Mouse (Mus musculus): ENCODE measurements at regions not wholly inside any gene's neighbourhood (a gene's known extent, or its start where the extent isn't known, plus 50 kb on each side); places are given as distances from the start of the nearest gene placed in this dataset.
"Not testable (repeated sequence)": the region's sequence is repeated elsewhere in the genome, so short reads cannot be mapped to it uniquely, and the experiment has no call there.

DNA sequence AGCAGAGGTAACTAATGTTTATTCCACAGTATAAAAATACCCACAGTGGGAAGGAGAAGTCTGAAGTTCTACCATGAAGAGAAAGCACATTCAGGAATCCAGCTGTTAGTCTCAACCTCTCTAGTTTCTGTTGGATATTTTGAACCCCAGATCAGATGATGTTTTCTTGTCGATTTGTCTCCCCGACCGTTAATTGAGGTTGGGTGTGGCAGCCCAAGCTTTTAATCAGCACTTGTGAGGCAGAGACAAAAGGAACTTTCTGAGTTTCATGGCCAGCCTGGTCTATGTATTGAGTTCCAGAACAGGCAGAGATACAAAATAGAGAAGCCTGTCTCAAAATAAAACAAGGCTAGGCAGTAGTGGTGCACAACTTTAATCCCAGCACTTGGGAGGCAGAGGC lies 129.5 kb downstream of the Tomm20 start:
- no peak for DNase-seq
- intact Hi-C loops (cut with DNase I): no loop called here

DNA sequence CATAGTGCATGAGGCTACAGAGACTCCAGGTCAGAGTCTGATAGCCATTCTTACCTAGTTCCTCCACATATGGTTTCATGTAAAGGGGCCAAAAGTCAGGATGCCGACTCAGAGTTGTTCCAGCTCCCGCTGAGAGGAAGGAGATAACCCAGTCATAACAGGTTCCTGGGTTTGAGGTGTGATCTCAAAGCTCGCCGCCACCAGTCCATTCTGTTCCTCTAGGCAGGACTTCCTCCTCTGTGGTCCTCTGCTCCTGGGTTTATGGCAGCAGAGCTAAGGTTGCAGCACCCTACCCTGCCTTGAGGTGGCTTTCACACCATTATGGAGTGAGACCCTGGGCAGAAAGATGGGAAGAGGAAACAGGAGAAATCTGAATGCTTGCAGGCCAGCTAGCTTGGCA lies 131.2 kb downstream of the Tomm20 start:
- intact Hi-C loops (cut with DNase I): no loop called here
- DNase-seq: no peak

DNA sequence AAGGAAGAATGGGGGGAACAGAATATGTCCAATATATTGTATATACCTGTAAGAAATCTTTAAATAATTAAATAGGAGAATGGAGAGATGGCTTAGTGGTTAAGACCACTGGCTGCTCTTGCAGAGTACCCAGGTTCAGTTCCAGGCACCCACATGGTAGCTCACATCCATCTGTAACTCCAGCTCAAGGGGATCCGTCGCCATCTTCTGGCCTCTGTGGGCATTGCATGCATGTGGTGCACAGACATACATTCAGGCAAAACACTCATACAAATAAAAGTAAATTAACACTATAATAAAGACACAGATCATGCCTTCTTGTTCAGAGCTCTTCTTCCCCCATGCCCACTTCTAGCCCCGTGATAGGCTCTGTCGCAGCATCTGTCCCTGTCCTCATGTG lies 132.0 kb downstream of the Tomm20 start:
- intact Hi-C loops (cut with DNase I): no loop called here
- no peak for DNase-seq

DNA sequence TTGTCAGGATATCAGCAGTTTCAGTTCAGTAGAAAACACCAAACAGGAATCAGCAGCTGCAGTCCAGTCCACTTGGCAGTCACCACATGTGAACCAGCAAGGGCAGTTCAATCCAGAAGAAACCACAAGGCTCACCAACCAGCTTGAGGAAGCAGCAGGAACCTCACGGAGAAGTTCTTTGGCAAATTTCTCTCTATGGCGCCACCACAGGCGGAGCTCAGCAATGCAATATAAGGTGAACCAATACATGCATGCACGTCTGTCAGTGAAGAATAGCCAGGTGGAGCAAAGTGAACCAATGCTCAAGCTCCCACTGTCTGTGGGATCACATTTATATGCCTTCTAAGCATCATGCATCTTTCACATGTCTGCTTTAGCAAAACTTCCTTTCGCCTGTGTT lies 132.9 kb downstream of the Tomm20 start:
- intact Hi-C loops (cut with DNase I): no loop called here
- DNase-seq: no peak

DNA sequence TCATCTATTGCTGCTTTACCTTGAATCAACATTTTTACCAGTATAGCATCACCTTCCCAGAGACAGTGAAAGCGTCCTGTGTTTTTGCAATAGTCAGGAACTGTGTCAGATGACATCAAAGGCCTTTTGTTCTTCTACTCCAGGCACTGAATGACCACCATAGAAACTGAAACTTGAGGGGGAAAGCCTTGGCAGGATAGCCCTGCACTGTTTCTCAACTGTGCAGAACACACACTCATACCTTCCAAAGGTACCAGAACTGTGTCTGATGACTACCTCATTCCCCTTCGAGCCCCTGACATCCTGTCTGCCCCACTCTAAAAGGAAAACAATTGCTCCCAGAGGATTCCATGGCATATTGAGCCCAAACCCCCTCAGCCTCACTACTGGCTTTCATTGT lies 134.3 kb downstream of the Tomm20 start:
- intact Hi-C loops (cut with DNase I); DNase-seq: not testable (repeated sequence)

DNA sequence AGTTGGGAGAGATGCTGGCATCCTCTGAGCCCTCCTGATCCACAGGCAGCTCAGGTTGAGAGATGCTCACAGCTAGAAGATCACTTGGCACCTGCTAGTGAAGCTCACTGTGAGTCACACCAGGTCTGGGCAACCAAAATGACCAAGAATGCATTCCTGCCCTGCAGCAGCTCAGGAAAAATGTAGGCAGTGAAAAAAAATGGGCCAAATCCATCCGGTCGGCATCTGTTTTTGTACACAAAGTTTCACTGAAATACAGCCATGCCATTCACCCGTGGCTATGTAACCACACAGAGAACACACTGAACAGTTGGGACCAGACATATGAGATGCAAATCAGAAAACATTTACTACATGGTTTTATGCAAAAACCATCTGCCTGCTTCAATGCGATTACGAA lies 135.1 kb downstream of the Tomm20 start:
- intact Hi-C loops (cut with DNase I): no loop called here
- DNase-seq: no peak

DNA sequence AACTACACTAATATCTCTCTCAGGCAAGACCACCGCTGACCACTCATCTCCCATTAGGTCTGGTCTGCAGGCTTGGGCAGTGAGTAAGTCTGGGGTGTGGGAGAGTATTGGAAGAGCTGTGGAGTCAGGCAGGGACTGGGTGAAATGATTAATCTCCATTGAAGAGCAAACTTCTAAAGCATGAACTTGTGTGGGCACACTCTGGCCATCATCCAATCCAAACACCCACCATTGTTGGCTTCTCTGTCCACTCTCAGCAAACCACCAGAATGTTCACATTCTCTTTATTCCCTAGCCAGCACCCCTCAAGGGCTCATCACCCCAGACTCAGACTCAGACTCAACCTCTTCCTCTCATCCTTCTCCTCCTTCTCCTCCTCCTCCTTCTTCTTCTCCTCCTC lies 136.3 kb downstream of the Tomm20 start:
- intact Hi-C loops (cut with DNase I): no loop called here
- no peak for DNase-seq

DNA sequence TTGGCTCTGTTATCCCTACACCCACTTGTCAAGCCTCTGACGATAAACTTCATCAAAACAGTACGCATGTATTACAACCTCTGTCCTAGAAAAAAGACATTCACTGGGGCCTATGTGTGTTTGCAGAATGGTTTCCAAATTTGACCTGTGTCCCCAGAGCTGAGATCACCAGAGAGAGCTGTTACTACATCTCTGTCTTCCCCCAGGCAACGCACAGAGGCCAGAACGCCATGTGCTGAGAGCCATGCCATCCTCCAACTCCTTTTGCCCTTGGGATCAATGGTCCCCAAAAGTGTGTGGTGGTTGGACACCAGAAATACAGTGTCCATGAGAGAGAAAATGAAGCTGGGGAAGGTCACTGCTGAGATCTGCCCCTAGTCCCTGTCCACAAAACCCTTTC lies 137.1 kb downstream of the Tomm20 start:
- intact Hi-C loops (cut with DNase I): no loop called here
- DNase-seq: no peak

DNA sequence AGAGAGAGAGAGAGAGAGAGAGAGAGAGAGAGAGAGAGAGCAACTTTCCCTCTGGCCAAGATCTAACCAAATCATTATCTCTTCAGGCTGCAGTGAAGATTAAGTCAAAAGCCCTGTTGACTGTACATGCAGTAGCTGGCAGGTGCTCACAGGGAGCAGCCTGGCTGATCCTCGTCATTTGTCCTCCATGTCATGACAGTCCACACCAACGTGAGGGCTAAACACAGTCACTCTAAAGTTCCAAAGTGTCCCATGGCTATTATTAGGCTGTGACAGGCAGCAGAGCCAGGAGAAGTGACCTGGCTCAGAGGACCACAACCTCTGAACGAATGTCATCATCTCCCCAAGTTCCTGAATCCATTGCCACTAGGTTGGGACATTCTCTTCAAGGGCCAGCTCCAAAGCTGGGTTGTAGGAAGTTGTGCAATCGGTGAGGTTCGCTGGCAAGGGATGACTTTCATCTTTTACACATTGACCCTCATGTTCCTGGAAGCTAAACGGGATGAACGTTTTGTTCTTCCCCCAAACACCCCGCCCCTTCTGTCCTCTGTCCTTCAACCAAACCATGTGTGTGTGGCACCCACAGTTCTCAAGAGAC lies 138.4 kb downstream of the Tomm20 start:
- peak; percentile 59 to 80 for DNase-seq
- intact Hi-C loops (cut with DNase I): loop anchor here (2.0 kb wide), 1 partner anchor 20 kb away; no protein-coding TSS in a partner anchor

DNA sequence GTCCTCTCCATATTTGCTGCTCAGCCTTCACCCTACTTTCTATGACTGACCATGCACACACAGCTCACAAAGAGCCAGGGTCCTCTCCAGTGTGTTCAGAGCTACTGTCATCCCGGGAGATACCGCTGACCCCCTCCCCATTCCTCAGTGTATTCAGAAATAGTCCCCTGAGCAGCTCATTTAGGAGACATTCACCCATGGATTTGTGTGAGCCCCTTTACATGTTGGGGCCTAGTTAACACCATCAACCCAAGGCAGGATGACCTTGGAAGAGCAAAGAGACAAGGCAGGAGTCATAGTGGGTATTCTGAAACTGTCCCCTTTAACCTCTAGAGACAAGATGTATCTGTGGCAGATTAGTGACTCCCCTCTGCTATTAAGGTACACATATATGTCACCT lies 139.1 kb downstream of the Tomm20 start:
- intact Hi-C loops (cut with DNase I): loop anchor here (2.0 kb wide), 1 partner anchor 20 kb away; no protein-coding TSS in a partner anchor

DNA sequence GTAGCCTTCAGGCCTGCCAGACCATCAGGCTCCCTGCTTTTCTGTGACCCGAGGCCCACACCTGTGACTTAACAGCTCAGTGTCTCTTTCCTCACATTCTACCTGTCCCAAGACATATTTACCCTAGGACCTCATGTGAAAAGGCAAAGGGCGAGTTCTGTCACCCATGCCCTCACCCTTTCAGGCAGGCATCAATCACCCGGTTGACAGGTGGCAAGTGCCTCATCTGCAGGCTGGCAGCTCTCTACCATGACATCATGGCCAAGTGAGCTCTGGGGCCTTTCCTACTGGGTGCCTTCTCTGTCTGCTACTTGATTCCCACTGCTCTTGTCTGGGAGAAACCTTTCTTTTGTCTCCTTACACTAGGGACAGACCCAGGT lies 139.5 kb downstream of the Tomm20 start:
- intact Hi-C loops (cut with DNase I): loop anchor here (2.0 kb wide), 1 partner anchor 21 kb away; no protein-coding TSS in a partner anchor
- no peak for DNase-seq

More for the DNA sequence above, 139.1 kb downstream of the Tomm20 start:
- DNase-seq: no peak

DNA sequence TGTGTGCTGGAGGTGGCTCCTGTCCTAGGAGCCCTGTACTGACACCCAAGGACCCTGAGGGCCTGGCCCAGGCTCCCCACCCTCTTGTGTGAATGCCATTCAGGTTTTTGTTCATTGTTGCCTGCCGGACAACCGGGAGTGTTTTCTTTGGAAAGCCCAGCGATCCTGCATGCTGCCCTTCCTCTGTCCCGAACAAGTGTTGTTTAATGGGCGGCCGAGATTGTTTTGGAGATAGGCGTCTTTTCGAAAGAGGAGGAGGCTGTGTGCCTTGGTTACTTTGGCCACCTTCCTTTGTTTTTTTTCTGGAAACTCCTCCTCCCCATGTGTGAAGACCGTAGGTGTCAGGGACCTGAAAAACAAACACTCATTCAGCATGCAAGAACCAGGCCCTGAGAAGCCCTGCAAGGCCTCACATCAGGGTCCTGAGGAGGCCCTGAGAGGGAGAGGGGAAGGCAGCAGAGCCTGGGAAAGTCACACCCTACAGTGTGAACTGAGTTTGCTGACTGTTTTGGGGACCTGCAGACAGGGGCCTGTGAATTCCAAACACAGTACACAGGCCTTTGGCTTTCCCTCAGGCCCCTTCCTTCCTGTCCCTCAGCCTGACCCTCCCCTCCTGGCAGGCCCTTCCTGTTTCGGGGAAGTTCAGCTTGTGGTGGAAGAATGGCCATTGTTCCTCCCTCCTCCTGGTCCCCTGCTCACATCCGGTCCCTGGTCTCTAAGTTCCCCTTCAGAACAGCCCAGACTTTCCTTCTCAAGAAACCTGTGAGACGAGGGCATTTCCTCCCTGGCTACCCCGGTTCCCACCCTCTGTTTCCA lies 140.1 kb downstream of the Tomm20 start:
- intact Hi-C loops (cut with DNase I): loop anchor here (2.0 kb wide), 2 partner anchors 21 to 69 kb away; no protein-coding TSS in a partner anchor
- DNase-seq: peak; percentile 81 to 83

DNA sequence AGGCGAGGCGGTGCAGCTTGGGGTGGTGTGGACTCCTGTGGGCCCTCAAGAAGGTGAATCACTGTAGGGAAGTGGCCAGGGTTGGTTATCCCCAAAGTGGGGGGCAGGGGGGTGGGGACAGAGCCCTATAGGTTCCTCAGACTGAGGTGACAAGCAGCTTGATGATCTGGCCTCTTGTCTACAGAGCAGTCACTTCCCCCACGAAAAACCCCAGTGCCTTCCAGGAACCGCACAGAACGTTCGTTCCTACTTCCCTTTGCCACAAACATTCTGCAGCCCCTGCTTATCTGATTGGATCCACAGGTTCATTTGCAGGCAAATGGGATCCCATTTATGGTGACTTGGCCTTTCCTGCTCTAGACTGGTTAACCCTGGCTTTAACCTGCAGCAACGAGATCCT lies 141.5 kb downstream of the Tomm20 start:
- intact Hi-C loops (cut with DNase I): loop anchor here (2.0 kb wide), 1 partner anchor 67 kb away; no protein-coding TSS in a partner anchor
- no peak for DNase-seq

DNA sequence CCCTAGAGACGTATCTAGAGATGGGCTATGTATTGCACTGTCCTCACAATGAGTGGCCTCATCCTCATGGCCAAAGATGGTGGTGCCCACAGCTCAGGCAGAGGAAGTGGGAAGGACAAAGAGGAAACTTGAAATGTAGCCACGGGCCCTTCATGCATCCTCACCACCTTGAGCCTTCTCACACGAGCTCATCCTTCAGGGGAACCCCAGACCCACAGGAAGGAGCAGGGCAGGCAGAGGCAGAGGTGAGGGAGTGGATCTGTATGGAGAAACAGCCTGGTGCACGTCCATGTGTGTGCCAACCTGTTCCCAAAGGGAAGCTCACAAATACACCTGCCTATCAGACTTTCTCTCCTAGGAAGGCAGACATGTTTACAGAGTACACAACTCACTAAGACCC lies 143.0 kb downstream of the Tomm20 start:
- intact Hi-C loops (cut with DNase I): no loop called here
- no peak for DNase-seq

DNA sequence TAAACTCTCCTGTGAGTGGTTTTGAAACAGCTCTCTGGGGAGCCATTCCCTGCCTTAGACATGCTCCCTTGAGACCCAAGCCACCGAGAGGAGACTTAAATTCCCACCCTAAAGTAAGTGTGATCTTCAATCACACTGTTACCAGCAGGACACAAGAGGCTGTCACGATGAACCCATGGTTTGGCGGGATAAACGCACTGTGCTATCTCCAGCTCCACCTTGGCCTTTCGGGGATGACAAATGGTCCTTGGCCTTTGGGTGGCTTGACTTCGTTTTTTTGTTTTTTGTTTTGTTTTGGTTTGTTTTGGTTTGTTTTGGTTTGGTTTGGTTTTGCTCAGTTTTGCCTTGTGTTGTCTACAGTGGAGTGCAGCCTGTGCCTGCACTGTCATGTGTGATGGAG lies 144.7 kb downstream of the Tomm20 start:
- DNase-seq: no peak
- intact Hi-C loops (cut with DNase I): no loop called here

DNA sequence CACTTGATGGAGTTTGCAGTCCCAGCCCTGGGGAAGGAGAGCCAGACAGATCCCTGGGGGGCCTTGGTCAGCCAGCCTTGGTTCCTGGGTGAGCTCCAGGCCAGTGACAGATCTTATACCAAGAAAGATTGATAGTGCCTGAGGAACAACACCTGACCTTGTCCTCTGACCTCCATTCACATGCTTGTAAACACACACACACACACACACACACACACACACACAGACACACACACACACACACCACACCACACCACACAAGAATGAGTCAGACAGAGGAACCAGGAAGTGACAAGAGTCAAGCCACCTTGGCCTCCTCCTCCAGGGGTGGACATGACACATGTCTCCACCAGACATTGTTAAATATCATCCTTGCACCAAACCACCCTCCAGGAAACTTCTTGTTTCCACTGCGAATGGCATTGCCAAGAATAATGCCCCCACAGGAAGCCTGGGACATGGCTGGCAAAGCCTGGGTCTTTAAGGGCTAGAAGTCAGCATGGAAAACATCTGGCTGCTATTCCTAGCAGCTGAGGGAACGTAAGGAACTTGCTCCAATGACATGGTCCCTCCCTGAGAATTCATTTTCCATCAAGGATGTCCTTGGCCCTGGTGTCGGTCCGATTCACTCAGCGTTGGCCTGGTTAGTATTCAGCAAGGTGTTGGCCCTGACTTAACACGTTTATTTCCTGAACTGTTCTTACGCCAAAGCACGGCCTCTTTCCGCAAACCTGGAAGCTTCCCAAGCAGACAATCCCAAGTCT lies 147.9 kb downstream of the Tomm20 start:
- peak in 1 of 2 experiments; percentile 37 for DNase-seq

DNA sequence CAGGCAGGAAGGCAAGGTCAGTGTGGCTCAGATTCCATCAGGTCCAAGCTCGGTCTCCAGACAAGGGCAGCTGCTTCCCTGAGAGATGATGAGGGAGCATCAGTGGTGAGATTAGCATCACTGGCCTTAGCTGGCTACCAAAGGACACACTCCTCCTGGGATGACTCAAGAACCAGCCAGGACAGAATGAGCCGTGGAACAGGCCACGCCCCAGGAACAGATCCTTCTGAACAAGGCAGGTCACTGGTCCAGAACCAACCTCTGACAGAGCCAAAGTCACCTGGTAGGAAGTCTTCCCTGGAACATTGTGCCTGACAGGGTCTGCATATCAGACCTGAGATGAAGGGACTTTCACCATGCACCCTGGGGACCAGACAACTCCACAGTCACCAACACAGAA lies 152.0 kb downstream of the Tomm20 start:
- no peak for DNase-seq
- intact Hi-C loops (cut with DNase I): no loop called here

More for the DNA sequence above, 147.9 kb downstream of the Tomm20 start:
- intact Hi-C loops (cut with DNase I): no loop called here

DNA sequence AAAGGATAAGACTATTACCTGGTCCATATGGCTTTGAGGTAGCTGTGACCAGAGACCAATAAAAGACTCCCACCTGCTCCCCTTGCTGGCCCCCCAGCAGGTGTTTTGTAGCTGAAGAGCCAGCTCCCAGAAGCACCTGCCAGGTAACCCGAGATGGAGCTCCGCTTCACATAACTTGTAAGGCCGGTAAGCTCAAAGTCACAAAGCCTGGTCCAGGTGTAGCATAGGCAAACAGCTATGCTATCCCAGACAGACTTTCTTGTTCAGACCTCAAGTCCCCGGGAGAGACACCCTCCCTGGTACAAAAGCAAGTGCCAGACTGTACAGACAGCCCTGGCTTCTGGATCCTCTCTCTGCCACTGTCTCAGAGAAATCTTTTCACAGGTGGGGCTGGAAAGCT lies 154.6 kb downstream of the Tomm20 start:
- DNase-seq: no peak
- intact Hi-C loops (cut with DNase I): no loop called here

DNA sequence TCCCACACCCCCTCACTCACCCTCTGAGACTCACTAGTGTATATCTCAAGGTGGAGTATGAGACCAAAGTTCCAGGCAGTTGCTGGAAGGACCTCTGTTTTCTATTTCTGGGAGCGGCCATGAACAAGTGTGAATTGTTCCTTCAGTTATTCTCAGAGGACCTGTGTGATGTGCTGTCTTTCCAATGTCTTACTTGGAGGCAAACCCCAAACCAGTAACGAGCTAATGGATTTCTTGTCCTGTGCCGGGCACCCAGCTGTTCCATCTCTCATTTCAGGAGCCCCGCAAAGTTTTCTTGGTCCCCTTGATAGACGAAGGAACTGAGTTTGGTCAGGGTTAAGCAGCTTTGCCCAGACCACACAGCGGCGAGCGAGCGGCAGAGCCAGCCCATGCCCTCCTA lies 155.4 kb downstream of the Tomm20 start:
- intact Hi-C loops (cut with DNase I): no loop called here
- no peak for DNase-seq

DNA sequence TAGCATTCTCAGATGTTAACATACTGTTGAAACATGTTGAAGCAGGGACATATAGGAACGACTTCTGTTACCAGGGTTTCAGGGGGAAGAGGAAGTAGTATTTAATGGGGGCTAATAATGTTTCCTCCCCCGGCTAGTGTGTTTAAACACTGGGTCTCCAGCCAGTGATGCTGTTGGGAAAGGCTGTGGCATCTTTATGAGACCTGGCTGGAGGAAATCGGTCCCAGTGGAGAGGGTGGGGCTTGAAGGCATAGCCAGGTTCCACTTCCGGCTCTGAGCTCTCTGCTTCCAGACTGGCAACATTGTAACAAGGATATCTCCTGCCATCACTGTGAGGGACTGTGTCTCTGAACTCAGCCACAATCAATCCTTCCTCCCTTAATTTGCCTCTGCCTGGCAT lies 156.6 kb downstream of the Tomm20 start:
- intact Hi-C loops (cut with DNase I): loop anchor here (2.0 to 5.0 kb wide), 2 partner anchors 38 to 52 kb away; no protein-coding TSS in a partner anchor
- no peak for DNase-seq

DNA sequence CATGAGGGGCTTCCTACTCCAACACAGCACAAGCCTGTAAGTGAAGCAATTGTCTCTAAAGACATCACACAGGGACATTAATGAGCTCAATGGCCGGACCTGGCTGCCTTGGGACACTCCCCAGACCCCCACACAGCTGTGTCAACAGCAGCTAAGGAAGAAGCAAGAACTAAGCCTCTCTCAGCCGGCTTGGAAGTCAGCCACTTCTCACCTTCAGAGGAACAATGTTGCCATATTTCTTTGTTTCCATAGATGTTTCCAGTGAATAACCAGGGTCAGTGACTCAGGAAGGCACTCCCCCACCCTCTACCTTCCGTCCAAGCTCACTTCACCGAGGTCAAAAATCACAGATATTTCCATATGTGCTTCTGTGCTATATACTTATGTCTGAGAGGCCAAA lies 157.0 kb downstream of the Tomm20 start:
- DNase-seq: peak in 1 of 2 experiments; percentile 65
- intact Hi-C loops (cut with DNase I): loop anchor here (2.0 to 5.0 kb wide), 2 partner anchors 38 to 51 kb away; no protein-coding TSS in a partner anchor
